Mouse (Mus musculus) stomach, postnatal 0 days (tissue): ENCODE measurements around the gene 1700001P01Rik. TPM values are rescaled to one million over a fixed set of nuclear protein-coding genes. Genes with fewer than 3 reads are reported as not detected.
"Not testable (repeated sequence)": the region's sequence is repeated elsewhere in the genome, so short reads cannot be mapped to it uniquely, and the experiment has no call there.

ENCODE experiments used
- ATAC-seq: fragments of 200-750 bp; cut with Nextera tagmentation; 2 replicates; pipeline ENCODE4 v1.8.0; 2017; ENCODE audit not compliant: low FRiP score, low TSS enrichment
- DNase-seq: peaks from one replicate; pipeline ENCODE4 v3.0.0-alpha.2; 2016; ENCODE audit warnings: low spot score
- H3K27ac ChIP-seq: fragments of 300-500 bp; sonication (generic); replicated peaks from 2 replicates; pipeline ENCODE4 v1.5.1; 2014; ENCODE audit warnings: mild to moderate bottlenecking, control low read depth
- H3K27me3 ChIP-seq: fragments of 300-500 bp; sonication (generic); 2 replicates; pipeline ENCODE4 v1.6.1; 2014; ENCODE audit warnings: low read length; ENCODE audit not compliant: control insufficient read depth, insufficient read depth
- H3K36me3 ChIP-seq: fragments of 300-500 bp; sonication (generic); 2 replicates; pipeline ENCODE4 v1.6.1; 2014; ENCODE audit warnings: low read length, mixed read lengths; ENCODE audit not compliant: control insufficient read depth, insufficient read depth
- H3K4me1 ChIP-seq: fragments of 300-500 bp; sonication (generic); replicated peaks from 2 replicates; pipeline ENCODE4 v1.6.1; 2014; ENCODE audit warnings: antibody characterized with exemption; ENCODE audit not compliant: control insufficient read depth, insufficient read depth
- H3K4me2 ChIP-seq: fragments of 300-500 bp; sonication (generic); replicated peaks from 2 replicates; pipeline ENCODE4 v1.6.1; 2014; ENCODE audit warnings: low read depth, mild to moderate bottlenecking, control low read depth, moderate library complexity
- H3K4me3 ChIP-seq: fragments of 300-500 bp; sonication (generic); 2 replicates; pipeline ENCODE4 v1.5.1; 2014; ENCODE audit warnings: low read depth, low read length, control low read depth
- H3K9ac ChIP-seq: fragments of 300-500 bp; sonication (generic); 2 replicates; pipeline ENCODE4 v1.6.1; 2014; ENCODE audit warnings: mild to moderate bottlenecking, low read length, control low read depth, mixed read lengths
- H3K9me3 ChIP-seq: fragments of 300-500 bp; sonication (generic); 2 replicates; pipeline ENCODE4 v1.6.1; 2016; ENCODE audit warnings: low read length; ENCODE audit not compliant: control insufficient read depth
- CTCF ChIP-seq: IDR thresholded peaks from 2 replicates; pipeline ENCODE4 v1.5.1; 2016; ENCODE audit warnings: antibody characterized with exemption, low read depth, mild to moderate bottlenecking, moderate library complexity
- EP300 ChIP-seq: optimal IDR thresholded peaks from 2 replicates; pipeline ENCODE3; 2016; ENCODE audit warnings: antibody characterized with exemption
- WGBS: fragments of 180-500 bp; shearing (Covaris S2); extraction: QIAGEN DNeasy Blood & Tissue Kit; methylation state at CpG from one replicate; pipeline ENCODE4 v1.1.7; 2014; 5-methylcytosine and 5-hydroxymethylcytosine counted together
- polyA plus RNA-seq: library from polyadenylated mRNA; unstranded; fragments of >200 nt; fragmentation: Nextera tagmentation; extraction: Ambion mirVana; gene quantifications from 2 replicates; pipeline ENCODE4 v1.2.1, GENCODE M21; 2015

Gene 1700001P01Rik
- polyA plus RNA-seq, 1 experiment from 2014 or later, result not detected

GRCm38 (mm10) chr11:97797369-97798082, 21.8 kb upstream of the 1700001P01Rik start:
- no peak for TF ChIP-seq EP300
- TF ChIP-seq CTCF, result no peak
- Histone ChIP-seq H3K4me1 (peaks cover 3% of the 10 kb centered on the region; the same call in 1 of the 2 replicates), H3K9ac (no peak overlapping the region), H3K4me2 (no peak overlapping the region), H3K4me3 (no peak overlapping the region), H3K36me3 (no peaks in the 10 kb centered on the region), H3K27me3 (no peaks in the 10 kb centered on the region), H3K9me3 (no peaks in the 10 kb centered on the region), H3K27ac (no peak overlapping the region)
- 60% methylated on average over 15 of the region's 15 CpGs for WGBS
- DNase-seq (no peak), ATAC-seq (no peak)

GRCm38 (mm10) chr11:97796910-97797309, 21.2 kb upstream of the 1700001P01Rik start:
- Histone ChIP-seq H3K4me2 (no peak overlapping the region), H3K27ac (no peak overlapping the region), H3K9ac (no peak overlapping the region), H3K27me3 (no peaks in the 10 kb centered on the region), H3K4me1 (peaks cover 2% of the 10 kb centered on the region; the same call in 1 of the 2 replicates), H3K36me3 (no peaks in the 10 kb centered on the region), H3K4me3 (no peak overlapping the region), H3K9me3 (no peaks in the 10 kb centered on the region)
- ATAC-seq, result no peak
- TF ChIP-seq EP300 (no peak), CTCF (peak; percentile 60)
- DNase-seq, result peak; percentile 57
- 8% methylated on average over 6 of the region's 6 CpGs for WGBS

- Histone ChIP-seq H3K4me1 (no peaks in the 10 kb centered on the region), H3K9me3 (no peaks in the 10 kb centered on the region), H3K4me3 (no peak overlapping the region), H3K9ac (no peak overlapping the region), H3K27ac (no peak overlapping the region), H3K27me3 (no peaks in the 10 kb centered on the region), H3K4me2 (no peak overlapping the region), H3K36me3 (no peaks in the 10 kb centered on the region)
- WGBS, result 5% methylated on average over 2 of the region's 2 CpGs
- ATAC-seq, result no peak
- TF ChIP-seq EP300, result no peak
- TF ChIP-seq CTCF, result peak; percentile 80
- no peak for DNase-seq
These were observed 17.4 kb upstream of the 1700001P01Rik start for GRCm38 (mm10) chr11:97793165-97793564.

- not testable (repeated sequence) for ATAC-seq, H3K4me2 ChIP-seq, H3K9me3 ChIP-seq, H3K36me3 ChIP-seq, H3K9ac ChIP-seq, H3K27me3 ChIP-seq, H3K27ac ChIP-seq, H3K4me3 ChIP-seq, H3K4me1 ChIP-seq, DNase-seq
- WGBS, result 84% methylated on average over 2 of the region's 2 CpGs
These were observed 15.2 kb upstream of the 1700001P01Rik start for GRCm38 (mm10) chr11:97790778-97791438.

GRCm38 (mm10) chr11:97789727-97790126, 14.0 kb upstream of the 1700001P01Rik start:
- no peak for ATAC-seq
- Histone ChIP-seq H3K27me3 (no peaks in the 10 kb centered on the region), H3K9ac (no peak overlapping the region), H3K4me1 (no peaks in the 10 kb centered on the region), H3K4me2 (no peak overlapping the region), H3K36me3 (no peaks in the 10 kb centered on the region), H3K4me3 (no peak overlapping the region), H3K27ac (no peak overlapping the region), H3K9me3 (no peaks in the 10 kb centered on the region)
- TF ChIP-seq CTCF, result no peak
- no peak for TF ChIP-seq EP300
- no peak for DNase-seq
- 87% methylated on average over 5 of the region's 5 CpGs for WGBS

GRCm38 (mm10) chr11:97787961-97788360, 12.2 kb upstream of the 1700001P01Rik start:
- ATAC-seq (no peak), DNase-seq (no peak)
- Histone ChIP-seq H3K4me2 (no peak overlapping the region), H3K4me1 (no peaks in the 10 kb centered on the region), H3K9me3 (no peaks in the 10 kb centered on the region), H3K36me3 (no peaks in the 10 kb centered on the region), H3K9ac (no peak overlapping the region), H3K4me3 (no peak overlapping the region), H3K27me3 (no peaks in the 10 kb centered on the region), H3K27ac (no peak overlapping the region)
- TF ChIP-seq CTCF (no peak), EP300 (no peak)
- 90% methylated on average over 3 of the region's 3 CpGs for WGBS
